ENCODE assay signal across 38 mouse cellular contexts in genomic region chr16:48832055-48832454, GRCm38 (mm10). TPM values are rescaled to one million over a fixed set of nuclear protein-coding genes. Genes with fewer than 3 reads are reported as not detected.
"Had no signal": no experiment of that assay in that cellular context is flagged by ENCODE, and none has a peak within 500 bp of the region (broad histone marks: within the 10 kb centered on the region; RNA-seq: fewer than 3 reads in every experiment).

No protein-coding gene starts in this region.

- H3K9me3 ChIP-seq: heart, embryonic 10.5 days; heart, embryonic 12.5 days; hindbrain, embryonic 10.5 days; hindbrain, embryonic 12.5 days; intestine, embryonic 15.5 days; limb, embryonic 10.5 days; limb, embryonic 12.5 days had no signal

- DNase-seq: gastrocnemius, postnatal 14 days; heart, adult 18-20 months; heart, postnatal 10 days; heart, postnatal 4 days; kidney, adult 18-20 months; kidney, adult 8-10 months; kidney, postnatal 10 days; kidney, postnatal 25 days; kidney, postnatal 4 days; liver had no signal

- H3K4me3 ChIP-seq: heart, embryonic 10.5 days; heart, embryonic 12.5 days; hindbrain, embryonic 10.5 days; hindbrain, embryonic 12.5 days; intestine, embryonic 15.5 days; layer of hippocampus, adult 2 months; left cerebral cortex, adult 2 months; limb, embryonic 10.5 days; limb, embryonic 12.5 days had no signal

- H3K36me3 ChIP-seq: heart, embryonic 10.5 days; heart, embryonic 12.5 days; hindbrain, embryonic 10.5 days; hindbrain, embryonic 12.5 days; intestine, embryonic 15.5 days; limb, embryonic 10.5 days; limb, embryonic 12.5 days had no signal

- H3K4me1 ChIP-seq: heart, embryonic 10.5 days; heart, embryonic 12.5 days; hindbrain, embryonic 10.5 days; hindbrain, embryonic 12.5 days; intestine, embryonic 15.5 days; limb, embryonic 10.5 days; limb, embryonic 12.5 days had no signal

- H3K4me2 ChIP-seq: heart, embryonic 12.5 days; hindbrain, embryonic 12.5 days; hindbrain, embryonic 14.5 days; intestine, embryonic 15.5 days; limb, embryonic 12.5 days had no signal

- ATAC-seq: hindbrain, embryonic 16.5 days; inflammation-experienced regulatory T-cells, adult 6 months; intestine, embryonic 15.5 days; intestine, postnatal 0 days had no signal

- H3K9ac ChIP-seq: heart, embryonic 12.5 days; hindbrain, embryonic 12.5 days; hindbrain, embryonic 14.5 days; intestine, embryonic 15.5 days; limb, embryonic 12.5 days had no signal

- H3K27me3 ChIP-seq: heart, embryonic 12.5 days; hindbrain, embryonic 12.5 days; intestine, embryonic 15.5 days; limb, embryonic 12.5 days had no signal

- H3K27ac ChIP-seq: heart, embryonic 10.5 days; hindbrain, embryonic 10.5 days; hindbrain, embryonic 12.5 days; hindbrain, embryonic 14.5 days; intestine, embryonic 15.5 days; layer of hippocampus, adult 2 months; left cerebral cortex, adult 2 months; limb, embryonic 10.5 days; limb, embryonic 12.5 days had no signal

RNA-seq across cellular contexts. Expression of gene Retnla, which starts 10.3 kb away (rescaled TPM):
- total RNA-seq: gastrocnemius, postnatal 4 days; granulocyte monocyte progenitor cell, adult 5-6 weeks; heart, postnatal 4 days; layer of hippocampus, adult 2 months; layer of hippocampus, postnatal 10 days; layer of hippocampus, postnatal 25 days; left cerebral cortex, adult 2 months; left cerebral cortex, postnatal 36 days had no signal
- polyA plus RNA-seq: frontal cortex, adult 2 months; heart, embryonic 10.5 days; heart, embryonic 12.5 days; heart, embryonic 14.5 days; hindbrain, embryonic 10.5 days; hindbrain, embryonic 12.5 days; hindbrain, embryonic 14.5 days; hindbrain, embryonic 16.5 days; inflammation-experienced regulatory T-cells, adult 6 months; intestine, embryonic 15.5 days; intestine, postnatal 0 days; kidney, embryonic 14.5 days; limb, embryonic 10.5 days; limb, embryonic 12.5 days; limb, embryonic 14.5 days had no signal

RNA-seq across cellular contexts. Expression of gene Retnlb, which starts 15.4 kb away (rescaled TPM):
- total RNA-seq: gastrocnemius, adult 8-10 months; gastrocnemius, postnatal 14 days; gastrocnemius, postnatal 4 days; granulocyte monocyte progenitor cell, adult 5-6 weeks; heart, adult 18-20 months; heart, adult 8-10 months; heart, postnatal 10 days; heart, postnatal 25 days; heart, postnatal 4 days; layer of hippocampus, adult 2 months; layer of hippocampus, postnatal 10 days; layer of hippocampus, postnatal 25 days; left cerebral cortex, adult 2 months; left cerebral cortex, postnatal 14 days; left cerebral cortex, postnatal 36 days had no signal
- polyA plus RNA-seq: frontal cortex, adult 2 months; heart, embryonic 10.5 days; heart, embryonic 12.5 days; heart, embryonic 14.5 days; heart, embryonic 16.5 days; hindbrain, embryonic 10.5 days; hindbrain, embryonic 12.5 days; hindbrain, embryonic 14.5 days; hindbrain, embryonic 16.5 days; inflammation-experienced regulatory T-cells, adult 6 months; intestine, embryonic 15.5 days; kidney, embryonic 14.5 days; kidney, embryonic 16.5 days; limb, embryonic 10.5 days; limb, embryonic 12.5 days; limb, embryonic 14.5 days had no signal

RNA-seq across cellular contexts. Expression of gene Retnlg, which starts 40.4 kb away (rescaled TPM):
- total RNA-seq: gastrocnemius, adult 8-10 months; gastrocnemius, postnatal 14 days; heart, adult 18-20 months; layer of hippocampus, adult 2 months; layer of hippocampus, postnatal 10 days; layer of hippocampus, postnatal 25 days; left cerebral cortex, postnatal 14 days; left cerebral cortex, postnatal 36 days had no signal
- polyA plus RNA-seq: heart, embryonic 10.5 days; heart, embryonic 12.5 days; heart, embryonic 14.5 days; hindbrain, embryonic 10.5 days; inflammation-experienced regulatory T-cells, adult 6 months; kidney, embryonic 14.5 days; limb, embryonic 10.5 days; limb, embryonic 12.5 days had no signal
